Mouse (Mus musculus): Measurements from ENCODE around the gene Fgfr2.
A peak's percentile ranks its signal among the peaks of the same experiment; 100 is the strongest.

Fgfr2 gene

GRCm38 (mm10) chr7:133085408-133085807 is 37.7 kb downstream of the Fgfr2 start:
- peak; percentile 73 for DNase-seq (ENCODE audit: low read depth)

GRCm38 (mm10) chr7:133083936-133084614 is 39.1 kb downstream of the Fgfr2 start:
- DNase-seq (ENCODE audit: low read depth) = no peak

GRCm38 (mm10) chr7:133078929-133079328 is 44.2 kb downstream of the Fgfr2 start:
- no peak for DNase-seq (ENCODE audit: low read depth)

- no peak for DNase-seq (ENCODE audit: low read depth)
Observed at GRCm38 (mm10) chr7:133074462-133075133, 48.6 kb downstream of the Fgfr2 start.

- no peak for DNase-seq (ENCODE audit: low read depth)
Observed at GRCm38 (mm10) chr7:133073147-133073651, 50.0 kb downstream of the Fgfr2 start.

- no peak for DNase-seq (ENCODE audit: low read depth)
Observed at GRCm38 (mm10) chr7:133072535-133072934, 50.6 kb downstream of the Fgfr2 start.

- no peak for DNase-seq (ENCODE audit: low read depth)
Observed at GRCm38 (mm10) chr7:133067321-133067841, 55.8 kb downstream of the Fgfr2 start.

- no peak for DNase-seq (ENCODE audit: low read depth)
Observed at GRCm38 (mm10) chr7:133066776-133067175, 56.4 kb downstream of the Fgfr2 start.

GRCm38 (mm10) chr7:133062055-133062454 is 61.1 kb downstream of the Fgfr2 start:
- no peak for DNase-seq (ENCODE audit: low read depth)

GRCm38 (mm10) chr7:133060170-133060569 is 63.0 kb downstream of the Fgfr2 start:
- DNase-seq (ENCODE audit: low read depth) = no peak

GRCm38 (mm10) chr7:133059517-133060104 is 63.5 kb downstream of the Fgfr2 start:
- DNase-seq (ENCODE audit: low read depth) = no peak

- DNase-seq (ENCODE audit: low read depth) = no peak
Observed at GRCm38 (mm10) chr7:133059150-133059509, 64.0 kb downstream of the Fgfr2 start.

GRCm38 (mm10) chr7:133058496-133059149 is 64.5 kb downstream of the Fgfr2 start:
- no peak for DNase-seq (ENCODE audit: low read depth)

GRCm38 (mm10) chr7:133056924-133057323 is 66.2 kb downstream of the Fgfr2 start:
- DNase-seq (ENCODE audit: low read depth) = no peak

GRCm38 (mm10) chr7:133054486-133054885 is 68.7 kb downstream of the Fgfr2 start:
- DNase-seq (ENCODE audit: low read depth) = no peak

GRCm38 (mm10) chr7:133053757-133054156 is 69.4 kb downstream of the Fgfr2 start:
- no peak for DNase-seq (ENCODE audit: low read depth)

GRCm38 (mm10) chr7:133052819-133053218 is 70.3 kb downstream of the Fgfr2 start:
- DNase-seq (ENCODE audit: low read depth) = peak; percentile 85

- peak; percentile 25 for DNase-seq (ENCODE audit: low read depth)
Observed at GRCm38 (mm10) chr7:133050681-133051080, 72.5 kb downstream of the Fgfr2 start.

- DNase-seq (ENCODE audit: low read depth) = peak; percentile 73
Observed at GRCm38 (mm10) chr7:133048085-133048630, 75.0 kb downstream of the Fgfr2 start.

- DNase-seq (ENCODE audit: low read depth) = no peak
Observed at GRCm38 (mm10) chr7:133047287-133047686, 75.9 kb downstream of the Fgfr2 start.

- no peak for DNase-seq (ENCODE audit: low read depth)
Observed at GRCm38 (mm10) chr7:133044721-133045120, 78.4 kb downstream of the Fgfr2 start.

- DNase-seq (ENCODE audit: low read depth) = no peak
Observed at GRCm38 (mm10) chr7:133041784-133042183, 81.4 kb downstream of the Fgfr2 start.

Measured in 416B (cell line).